Mouse (Mus musculus): ENCODE results near the gene Atl1. TPM values are rescaled to one million over a fixed set of nuclear protein-coding genes. Genes with fewer than 3 reads are reported as not detected.

Atl1 gene
- polyA plus RNA-seq, 1 experiment from 2014 or later: 48.1 TPM

GRCm38 (mm10) chr12:69995382-69995781 is 103.0 kb downstream of the Atl1 start:
- H3K27ac ChIP-seq (ENCODE audit: low read depth, low read length): no peak overlapping the region
- H3K4me3 ChIP-seq (ENCODE audit: low read depth, low read length): no peak overlapping the region
- no peak overlapping the region for H3K9ac ChIP-seq (ENCODE audit: low read length)
- H3K4me1 ChIP-seq (ENCODE audit: control insufficient read depth, insufficient read depth, low read length): no peaks in the 10 kb centered on the region
- no peaks in the 10 kb centered on the region for H3K36me3 ChIP-seq (ENCODE audit: control insufficient read depth, insufficient read depth, low read length)
- H3K4me2 ChIP-seq (ENCODE audit: low read depth): no peak overlapping the region
- DNase-seq (ENCODE audit: low spot score) (no peak), ATAC-seq (ENCODE audit: insufficient read depth, low FRiP score, low TSS enrichment) (no peak)
- no peaks in the 10 kb centered on the region for H3K9me3 ChIP-seq (ENCODE audit: control insufficient read depth, low read length)
- 70% methylated on average over 3 of the region's 3 CpGs for whole genome bisulfite sequencing
- no peaks in the 10 kb centered on the region for H3K27me3 ChIP-seq (ENCODE audit: control insufficient read depth, insufficient read depth, low read length)

- WGBS: 86% methylated on average over 13 of the region's 13 CpGs
- H3K4me1 ChIP-seq (ENCODE audit: control insufficient read depth, insufficient read depth, low read length): no peaks in the 10 kb centered on the region
- DNase-seq (ENCODE audit: low spot score): no peak
These were observed 106.0 kb downstream of the Atl1 start for GRCm38 (mm10) chr12:69998186-69998983.

GRCm38 (mm10) chr12:70005103-70005502 is 112.7 kb downstream of the Atl1 start:
- H3K9ac ChIP-seq (ENCODE audit: low read length): no peak overlapping the region
- H3K4me1 ChIP-seq (ENCODE audit: control insufficient read depth, insufficient read depth, low read length): no peaks in the 10 kb centered on the region
- WGBS: 79% methylated on average over 4 of the region's 4 CpGs
- DNase-seq (ENCODE audit: low spot score) (no peak), ATAC-seq (ENCODE audit: insufficient read depth, low FRiP score, low TSS enrichment) (no peak)
- no peak overlapping the region for H3K27ac ChIP-seq (ENCODE audit: low read depth, low read length)
- H3K27me3 ChIP-seq (ENCODE audit: control insufficient read depth, insufficient read depth, low read length): no peaks in the 10 kb centered on the region
- no peak overlapping the region for H3K4me2 ChIP-seq (ENCODE audit: low read depth)
- H3K9me3 ChIP-seq (ENCODE audit: control insufficient read depth, low read length): no peaks in the 10 kb centered on the region
- H3K36me3 ChIP-seq (ENCODE audit: control insufficient read depth, insufficient read depth, low read length): no peaks in the 10 kb centered on the region
- H3K4me3 ChIP-seq (ENCODE audit: low read depth, low read length): no peak overlapping the region

More at GRCm38 (mm10) chr12:69998186-69998983, 106.0 kb downstream of the Atl1 start:
- ATAC-seq (ENCODE audit: insufficient read depth, low FRiP score, low TSS enrichment): no peak
- Histone ChIP-seq H3K9me3 (ENCODE audit: control insufficient read depth, low read length) (no peaks in the 10 kb centered on the region), H3K27me3 (ENCODE audit: control insufficient read depth, insufficient read depth, low read length) (no peaks in the 10 kb centered on the region), H3K4me3 (ENCODE audit: low read depth, low read length) (no peak overlapping the region), H3K4me2 (ENCODE audit: low read depth) (no peak overlapping the region), H3K36me3 (ENCODE audit: control insufficient read depth, insufficient read depth, low read length) (no peaks in the 10 kb centered on the region), H3K27ac (ENCODE audit: low read depth, low read length) (no peak overlapping the region), H3K9ac (ENCODE audit: low read length) (no peak overlapping the region)

- no peaks in the 10 kb centered on the region for H3K27me3 ChIP-seq (ENCODE audit: control insufficient read depth, insufficient read depth, low read length)
- H3K9me3 ChIP-seq (ENCODE audit: control insufficient read depth, low read length): no peaks in the 10 kb centered on the region; the same call in 1 of the 2 replicates
- no peaks in the 10 kb centered on the region for H3K4me1 ChIP-seq (ENCODE audit: control insufficient read depth, insufficient read depth, low read length)
- no peak overlapping the region for H3K4me3 ChIP-seq (ENCODE audit: low read depth, low read length)
- no peak for ATAC-seq (ENCODE audit: insufficient read depth, low FRiP score, low TSS enrichment)
- 95% methylated on average over 4 of the region's 4 CpGs for WGBS
- H3K9ac ChIP-seq (ENCODE audit: low read length): no peak overlapping the region
- DNase-seq (ENCODE audit: low spot score): no peak
- H3K36me3 ChIP-seq (ENCODE audit: control insufficient read depth, insufficient read depth, low read length): 0 out of 2 replicates have a peak, but pooled peaks cover 4% of the 10 kb centered on the region
- no peak overlapping the region for H3K27ac ChIP-seq (ENCODE audit: low read depth, low read length)
- no peak overlapping the region for H3K4me2 ChIP-seq (ENCODE audit: low read depth)
These were observed 117.9 kb downstream of the Atl1 start for GRCm38 (mm10) chr12:70010356-70010755.

GRCm38 (mm10) chr12:70011681-70012080 is 119.3 kb downstream of the Atl1 start:
- DNase-seq (ENCODE audit: low spot score) (no peak), ATAC-seq (ENCODE audit: insufficient read depth, low FRiP score, low TSS enrichment) (no peak)
- Histone ChIP-seq H3K36me3 (ENCODE audit: control insufficient read depth, insufficient read depth, low read length) (0 out of 2 replicates have a peak, but pooled peaks cover 4% of the 10 kb centered on the region), H3K9ac (ENCODE audit: low read length) (no peak overlapping the region), H3K4me1 (ENCODE audit: control insufficient read depth, insufficient read depth, low read length) (no peaks in the 10 kb centered on the region), H3K9me3 (ENCODE audit: control insufficient read depth, low read length) (no peaks in the 10 kb centered on the region; the same call in 1 of the 2 replicates), H3K4me3 (ENCODE audit: low read depth, low read length) (no peak overlapping the region), H3K4me2 (ENCODE audit: low read depth) (no peak overlapping the region), H3K27ac (ENCODE audit: low read depth, low read length) (no peak overlapping the region), H3K27me3 (ENCODE audit: control insufficient read depth, insufficient read depth, low read length) (no peaks in the 10 kb centered on the region)
- WGBS: 65% methylated on average over 5 of the region's 5 CpGs

- Histone ChIP-seq H3K27me3 (ENCODE audit: control insufficient read depth, insufficient read depth, low read length) (no peaks in the 10 kb centered on the region), H3K4me1 (ENCODE audit: control insufficient read depth, insufficient read depth, low read length) (no peaks in the 10 kb centered on the region), H3K27ac (ENCODE audit: low read depth, low read length) (no peak overlapping the region), H3K4me2 (ENCODE audit: low read depth) (no peak overlapping the region), H3K36me3 (ENCODE audit: control insufficient read depth, insufficient read depth, low read length) (0 out of 2 replicates have a peak, but pooled peaks cover 2% of the 10 kb centered on the region), H3K9me3 (ENCODE audit: control insufficient read depth, low read length) (no peaks in the 10 kb centered on the region; the same call in 1 of the 2 replicates), H3K9ac (ENCODE audit: low read length) (no peak overlapping the region), H3K4me3 (ENCODE audit: low read depth, low read length) (no peak overlapping the region)
- ATAC-seq (ENCODE audit: insufficient read depth, low FRiP score, low TSS enrichment) (no peak), DNase-seq (ENCODE audit: low spot score) (no peak)
- WGBS: 81% methylated on average over 4 of the region's 4 CpGs
These were observed 123.5 kb downstream of the Atl1 start for GRCm38 (mm10) chr12:70015936-70016335.

Other genes starting within 250 kb of the Atl1 start
- gene Sos2, start 210.8 kb upstream of the Atl1 start, polyA plus RNA-seq (2014; fragmentation: Nextera tagmentation; extraction: Ambion mirVana): 10.1 and 14.5 TPM in 2 replicates
- 13.0 and 15.3 TPM in 2 replicates for gene L2hgdh, start 167.7 kb upstream of the Atl1 start, polyA plus RNA-seq (2014; fragmentation: Nextera tagmentation; extraction: Ambion mirVana)
- gene Atp5s, start 167.7 kb upstream of the Atl1 start, polyA plus RNA-seq (2014; fragmentation: Nextera tagmentation; extraction: Ambion mirVana): 21.1 and 24.0 TPM in 2 replicates
- gene Cdkl1, start 101.3 kb upstream of the Atl1 start, polyA plus RNA-seq (2014; fragmentation: Nextera tagmentation; extraction: Ambion mirVana): 0.52 and 0.53 TPM in 2 replicates
- gene Map4k5, start 586 bp downstream of the Atl1 start, polyA plus RNA-seq (2014; fragmentation: Nextera tagmentation; extraction: Ambion mirVana): 42.3 and 43.5 TPM in 2 replicates
- gene Sav1, start 94.4 kb downstream of the Atl1 start, polyA plus RNA-seq (2014; fragmentation: Nextera tagmentation; extraction: Ambion mirVana): 8.7 and 8.9 TPM in 2 replicates
- gene Nin, start 221.1 kb downstream of the Atl1 start, polyA plus RNA-seq (2014; fragmentation: Nextera tagmentation; extraction: Ambion mirVana): 16.6 and 20.1 TPM in 2 replicates

All from neural tube, embryonic 11.5 days (tissue).